Mouse (Mus musculus) limb, embryonic 14.5 days (tissue): ENCODE measurements around the gene Rap1a. TPM values are rescaled to one million over a fixed set of nuclear protein-coding genes. Genes with fewer than 3 reads are reported as not detected.

Experiments used
- ATAC-seq: fragments of 200-750 bp; cut with Nextera tagmentation; 2 replicates; pipeline ENCODE4 v1.8.0; 2017; ENCODE audit warnings: low read depth, moderate number of reproducible peaks, moderate TSS enrichment; ENCODE audit not compliant: low FRiP score
- DNase-seq: peaks from one replicate; pipeline ENCODE4 v3.0.0-alpha.2; 2015; ENCODE audit warnings: low spot score
- H3K27ac ChIP-seq: fragments of 300-500 bp; sonication (generic); replicated peaks from 2 replicates; pipeline ENCODE4 v1.5.1; 2014; ENCODE audit warnings: low read depth, mild to moderate bottlenecking, low read length, moderate library complexity, mixed read lengths
- H3K27me3 ChIP-seq: fragments of 300-500 bp; sonication (generic); 2 replicates; pipeline ENCODE4 v1.6.1; 2014; ENCODE audit warnings: low read length, mixed read lengths; ENCODE audit not compliant: control insufficient read depth, insufficient read depth
- H3K36me3 ChIP-seq: fragments of 300-500 bp; sonication (generic); 2 replicates; pipeline ENCODE4 v1.6.1; 2014; ENCODE audit warnings: mild to moderate bottlenecking, low read length, moderate library complexity, mixed read lengths; ENCODE audit not compliant: control insufficient read depth, insufficient read depth
- H3K4me1 ChIP-seq: fragments of 300-500 bp; sonication (generic); 2 replicates; pipeline ENCODE4 v1.6.1; 2014; ENCODE audit warnings: antibody characterized with exemption, low read length, mixed read lengths; ENCODE audit not compliant: control insufficient read depth, insufficient read depth
- H3K4me2 ChIP-seq: fragments of 300-500 bp; sonication (generic); replicated peaks from 2 replicates; pipeline ENCODE4 v1.6.1; 2014; ENCODE audit warnings: low read depth, mild to moderate bottlenecking, low read length, moderate library complexity; ENCODE audit not compliant: severe bottlenecking
- H3K4me3 ChIP-seq: fragments of 300-500 bp; sonication (generic); replicated peaks from 2 replicates; pipeline ENCODE4 v1.5.1; 2014; ENCODE audit warnings: low read length
- H3K9ac ChIP-seq: fragments of 300-500 bp; sonication (generic); 2 replicates; pipeline ENCODE4 v1.6.1; 2014; ENCODE audit warnings: mild to moderate bottlenecking, low read depth, low read length, moderate library complexity; ENCODE audit not compliant: severe bottlenecking
- H3K9me3 ChIP-seq: fragments of 300-500 bp; sonication (generic); 2 replicates; pipeline ENCODE4 v1.6.1; 2016; ENCODE audit warnings: low read length; ENCODE audit not compliant: control insufficient read depth
- POLR2A ChIP-seq: fragments of 200-500 bp; IDR thresholded peaks from 2 replicates; pipeline ENCODE4 v1.8.0; 2012; ENCODE audit warnings: inconsistent platforms, mild to moderate bottlenecking, moderate library complexity, borderline replicate concordance; ENCODE audit not compliant: insufficient read depth, insufficient read length; ENCODE audit errors: extremely low read depth
- WGBS: fragments of 180-500 bp; shearing (Covaris S2); extraction: QIAGEN DNeasy Blood & Tissue Kit; methylation state at CpG from one replicate; pipeline ENCODE4 v1.1.7; 2014; 5-methylcytosine and 5-hydroxymethylcytosine counted together
- polyA plus RNA-seq, 2 experiments: library from polyadenylated mRNA; depleted of rRNA in 1 of 2; stranded (reverse) in 1 of 2; unstranded in 1 of 2; fragments of >200 nt; fragmentation: Nextera tagmentation in 1 of 2; extraction: Ambion mirVana in 1 of 2; gene quantifications; 2 replicates each; pipeline versions ENCODE4 v1.2.1 to v1.2.3; 2012 to 2014

The Rap1a gene
- polyA plus RNA-seq, 2 experiments, result 45.1 to 77.7 TPM

GRCm38 (mm10) chr3:105811146-105811545, 10.0 kb upstream of the Rap1a start:
- Histone ChIP-seq H3K27me3 (no peaks in the 10 kb centered on the region), H3K9me3 (no peaks in the 10 kb centered on the region), H3K27ac (no peak overlapping the region), H3K4me3 (no peak overlapping the region), H3K4me2 (no peak overlapping the region), H3K4me1 (peaks cover 4% of the 10 kb centered on the region; the same call in 1 of the 2 replicates), H3K36me3 (no peaks in the 10 kb centered on the region), H3K9ac (no peak overlapping the region)
- 94% methylated on average over 2 of the region's 2 CpGs for WGBS
- DNase-seq, result no peak
- ATAC-seq, result no peak
- no peak for TF ChIP-seq POLR2A

- peaks cover 4% of the 10 kb centered on the region; the same call in 1 of the 2 replicates for H3K4me1 ChIP-seq
- no peaks in the 10 kb centered on the region for H3K27me3 ChIP-seq
- DNase-seq, result no peak
- H3K4me2 ChIP-seq, result no peak overlapping the region
- no peak overlapping the region for H3K4me3 ChIP-seq
- no peak overlapping the region for H3K27ac ChIP-seq
- no peak overlapping the region for H3K9ac ChIP-seq
- H3K36me3 ChIP-seq, result no peaks in the 10 kb centered on the region
- no peaks in the 10 kb centered on the region for H3K9me3 ChIP-seq
- TF ChIP-seq POLR2A, result no peak
- ATAC-seq, result no peak
- 74% methylated on average over 14 of the region's 14 CpGs for WGBS
Measured at GRCm38 (mm10) chr3:105808179-105809037, 7.3 kb upstream of the Rap1a start.

- no peak for TF ChIP-seq POLR2A
- H3K9ac ChIP-seq, result no peak overlapping the region
- DNase-seq (no peak), ATAC-seq (no peak)
- peaks cover 2% of the 10 kb centered on the region; the same call in 1 of the 2 replicates for H3K4me1 ChIP-seq
- no peak overlapping the region for H3K4me2 ChIP-seq
- H3K27ac ChIP-seq, result no peak overlapping the region
- H3K36me3 ChIP-seq, result no peaks in the 10 kb centered on the region
- no peak overlapping the region for H3K4me3 ChIP-seq
- H3K27me3 ChIP-seq, result no peaks in the 10 kb centered on the region
- whole genome bisulfite sequencing, result 89% methylated on average over 1 of the region's 1 CpGs
- H3K9me3 ChIP-seq, result no peaks in the 10 kb centered on the region
Measured at GRCm38 (mm10) chr3:105807672-105808071, 6.5 kb upstream of the Rap1a start.

GRCm38 (mm10) chr3:105806519-105807249, 5.5 kb upstream of the Rap1a start:
- H3K27me3 ChIP-seq, result no peaks in the 10 kb centered on the region
- no peaks in the 10 kb centered on the region for H3K9me3 ChIP-seq
- no peak overlapping the region for H3K4me3 ChIP-seq
- 36% methylated on average over 11 of the region's 11 CpGs for WGBS
- TF ChIP-seq POLR2A, result no peak
- H3K9ac ChIP-seq, result no peak overlapping the region
- no peaks in the 10 kb centered on the region for H3K36me3 ChIP-seq
- ATAC-seq, result no peak
- no peak for DNase-seq
- H3K4me1 ChIP-seq, result 0 out of 2 replicates have a peak, but pooled peaks cover under 1% of the 10 kb centered on the region
- no peak overlapping the region for H3K4me2 ChIP-seq
- H3K27ac ChIP-seq, result no peak overlapping the region

- peaks cover 15% of the 10 kb centered on the region; the same call in 1 of the 2 replicates for H3K4me1 ChIP-seq
- no peak overlapping the region for H3K27ac ChIP-seq
- no peak for ATAC-seq
- no peaks in the 10 kb centered on the region for H3K36me3 ChIP-seq
- no peak overlapping the region for H3K4me3 ChIP-seq
- DNase-seq, result no peak
- H3K27me3 ChIP-seq, result no peaks in the 10 kb centered on the region
- TF ChIP-seq POLR2A, result no peak
- H3K9me3 ChIP-seq, result no peaks in the 10 kb centered on the region
- no peak overlapping the region for H3K9ac ChIP-seq
- WGBS, result 75% methylated on average over 11 of the region's 11 CpGs
- no peak overlapping the region for H3K4me2 ChIP-seq
Measured at GRCm38 (mm10) chr3:105803600-105803999, 2.5 kb upstream of the Rap1a start.
